Mouse (Mus musculus): ENCODE results near the gene Gnl3l. TPM values are rescaled to one million over a fixed set of nuclear protein-coding genes. Genes with fewer than 3 reads are reported as not detected.
A peak's percentile ranks its signal among the peaks of the same experiment; 100 is the strongest.

Gnl3l gene
- polyA plus RNA-seq (2014; fragmentation: Nextera tagmentation; extraction: Ambion mirVana), result 23.5 and 24.1 TPM in 2 replicates

- Histone ChIP-seq H3K9me3 (ENCODE audit: control insufficient read depth, low read length) (no peaks in the 10 kb centered on the region), H3K36me3 (ENCODE audit: control insufficient read depth, insufficient read depth, low read length) (peaks cover 16% of the 10 kb centered on the region), H3K4me3 (ENCODE audit: control insufficient read depth in 1 of 2, insufficient read depth in 1 of 2, low read depth in 1 of 2, low read length in 2 of 2) (peak within 1 kb of the TSS; percentile 50 to 65), H3K9ac (ENCODE audit: low read length) (peak within 1 kb of the TSS; percentile 62), H3K27me3 (ENCODE audit: control insufficient read depth, insufficient read depth, low read length) (no peaks in the 10 kb centered on the region), H3K4me2 (ENCODE audit: low read length) (peak within 1 kb of the TSS; percentile 63), H3K4me1 (ENCODE audit: control insufficient read depth in 2 of 2, insufficient read depth in 2 of 2, low read length in 2 of 2) (peaks cover 0 to 4% of the 10 kb centered on the region in 2 experiments; a peak in 2 of 4 replicates), H3K27ac (replicated peaks in 1 of 2; ENCODE audit: control insufficient read depth in 1 of 2, insufficient read depth in 1 of 2, low read depth in 2 of 2, low read length in 2 of 2) (peak within 1 kb of the TSS; percentile 75 to 88)
- ATAC-seq (ENCODE audit: insufficient number of reproducible peaks, insufficient read depth, low FRiP score, low read depth), result peak; percentile 93
- 20% methylated on average over 43 of the region's 43 CpGs for WGBS
Measured at GRCm38 (mm10) chrX:151016938-151017877, at the start of gene Gnl3l. Gene Gnl3l, minus strand, starts transcription at chrX:151017322.

GRCm38 (mm10) chrX:151066071-151066666, 49.0 kb upstream of the Gnl3l start:
- ATAC-seq (ENCODE audit: insufficient number of reproducible peaks, insufficient read depth, low FRiP score, low read depth), result no peak
- no peaks in the 10 kb centered on the region for H3K9me3 ChIP-seq (ENCODE audit: control insufficient read depth, low read length)
- H3K36me3 ChIP-seq (ENCODE audit: control insufficient read depth, insufficient read depth, low read length), result peaks cover 37% of the 10 kb centered on the region
- no peak overlapping the region for H3K4me3 ChIP-seq (ENCODE audit: control insufficient read depth in 1 of 2, insufficient read depth in 1 of 2, low read depth in 1 of 2, low read length in 2 of 2)
- H3K9ac ChIP-seq (ENCODE audit: low read length), result no peak overlapping the region
- H3K27me3 ChIP-seq (ENCODE audit: control insufficient read depth, insufficient read depth, low read length), result no peaks in the 10 kb centered on the region
- H3K4me1 ChIP-seq (ENCODE audit: control insufficient read depth in 2 of 2, insufficient read depth in 2 of 2, low read length in 2 of 2), result no peaks in the 10 kb centered on the region
- H3K4me2 ChIP-seq (ENCODE audit: low read length), result no peak overlapping the region
- no peak overlapping the region for H3K27ac ChIP-seq (replicated peaks in 1 of 2; ENCODE audit: control insufficient read depth in 1 of 2, insufficient read depth in 1 of 2, low read depth in 2 of 2, low read length in 2 of 2)
- WGBS, result 85% methylated on average over 7 of the region's 7 CpGs

DNA sequence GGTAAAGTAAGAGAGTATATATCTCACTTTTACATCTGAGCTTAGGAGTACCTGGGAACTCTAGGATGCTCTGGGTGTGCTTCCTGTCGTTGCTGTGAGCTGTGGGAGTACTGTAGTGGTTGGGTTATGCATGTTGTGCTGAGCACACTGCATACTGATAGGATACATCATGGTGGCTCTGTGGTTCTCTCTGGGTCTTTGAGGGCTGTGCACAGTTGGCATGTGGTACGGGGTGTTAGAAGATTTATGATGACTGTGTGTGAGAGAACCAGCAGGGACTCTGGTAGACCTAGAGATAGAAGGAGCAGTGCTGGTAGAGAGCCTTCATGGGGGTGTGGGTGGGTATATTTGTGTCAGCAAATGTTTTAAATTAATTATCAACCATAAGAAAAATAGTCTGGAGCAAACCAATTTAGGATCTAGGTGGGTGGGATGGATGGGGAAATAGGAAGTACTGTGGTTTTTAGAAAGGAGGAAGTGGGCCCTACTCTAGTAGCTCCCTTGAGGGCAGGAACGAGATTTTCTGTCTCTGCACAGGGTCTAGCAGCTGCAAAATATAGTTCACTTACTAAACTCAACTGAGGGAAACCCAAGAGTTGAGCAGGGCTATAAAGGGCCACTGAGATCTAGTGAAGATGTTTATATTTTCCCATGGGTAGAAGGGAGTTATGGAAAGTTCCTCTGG, 44.6 kb upstream of the Gnl3l start:
- no peak overlapping the region for H3K9ac ChIP-seq (ENCODE audit: low read length)
- WGBS, result 56% methylated on average over 3 of the region's 3 CpGs
- no peak overlapping the region for H3K4me2 ChIP-seq (ENCODE audit: low read length)
- H3K27ac ChIP-seq (replicated peaks in 1 of 2; ENCODE audit: control insufficient read depth in 1 of 2, insufficient read depth in 1 of 2, low read depth in 2 of 2, low read length in 2 of 2), result no peak overlapping the region
- ATAC-seq (ENCODE audit: insufficient number of reproducible peaks, insufficient read depth, low FRiP score, low read depth), result no peak
- no peaks in the 10 kb centered on the region for H3K9me3 ChIP-seq (ENCODE audit: control insufficient read depth, low read length)
- H3K27me3 ChIP-seq (ENCODE audit: control insufficient read depth, insufficient read depth, low read length), result no peaks in the 10 kb centered on the region
- peaks cover 8% of the 10 kb centered on the region; the same call in 1 of the 2 replicates for H3K36me3 ChIP-seq (ENCODE audit: control insufficient read depth, insufficient read depth, low read length)
- H3K4me3 ChIP-seq (ENCODE audit: control insufficient read depth in 1 of 2, insufficient read depth in 1 of 2, low read depth in 1 of 2, low read length in 2 of 2), result no peak overlapping the region
- H3K4me1 ChIP-seq (ENCODE audit: control insufficient read depth in 2 of 2, insufficient read depth in 2 of 2, low read length in 2 of 2), result no peaks in the 10 kb centered on the region; a peak in 1 of 4 replicates

- Histone ChIP-seq H3K4me1 (ENCODE audit: control insufficient read depth in 2 of 2, insufficient read depth in 2 of 2, low read length in 2 of 2) (peaks cover 2 to 4% of the 10 kb centered on the region in 2 experiments; a peak in 1 of 4 replicates), H3K27me3 (ENCODE audit: control insufficient read depth, insufficient read depth, low read length) (no peaks in the 10 kb centered on the region), H3K36me3 (ENCODE audit: control insufficient read depth, insufficient read depth, low read length) (peaks cover 5% of the 10 kb centered on the region; the same call in 1 of the 2 replicates), H3K4me2 (ENCODE audit: low read length) (no peak overlapping the region), H3K9me3 (ENCODE audit: control insufficient read depth, low read length) (no peaks in the 10 kb centered on the region), H3K9ac (ENCODE audit: low read length) (no peak overlapping the region), H3K4me3 (ENCODE audit: control insufficient read depth in 1 of 2, insufficient read depth in 1 of 2, low read depth in 1 of 2, low read length in 2 of 2) (no peak overlapping the region), H3K27ac (replicated peaks in 1 of 2; ENCODE audit: control insufficient read depth in 1 of 2, insufficient read depth in 1 of 2, low read depth in 2 of 2, low read length in 2 of 2) (no peak overlapping the region)
- ATAC-seq (ENCODE audit: insufficient number of reproducible peaks, insufficient read depth, low FRiP score, low read depth), result no peak
- 73% methylated on average over 1 of the region's 1 CpGs for WGBS
Measured at GRCm38 (mm10) chrX:151059346-151059745, 42.2 kb upstream of the Gnl3l start.

DNA sequence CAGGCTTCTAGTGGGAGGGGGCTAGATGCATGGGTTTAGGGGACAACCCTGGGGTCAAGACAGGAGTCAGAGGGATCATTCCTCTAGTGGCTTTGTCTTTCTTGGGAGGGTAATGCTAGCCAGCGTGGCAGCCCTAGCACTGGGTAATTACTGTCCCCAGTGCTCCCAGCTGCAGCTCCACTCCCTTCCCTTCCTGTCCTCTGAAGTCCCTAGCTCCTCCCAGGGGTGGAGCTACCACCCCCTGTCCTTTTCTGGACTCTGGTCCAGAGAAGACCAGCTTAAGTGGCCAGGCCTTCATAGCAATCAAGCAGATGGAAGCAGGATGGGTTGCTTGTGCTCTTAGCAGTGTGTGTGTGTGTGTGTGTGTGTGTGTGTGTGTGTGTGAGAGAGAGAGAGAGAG, 38.4 kb upstream of the Gnl3l start:
- peaks cover 10 to 13% of the 10 kb centered on the region in 2 experiments; a peak in 2 of 4 replicates for H3K4me1 ChIP-seq (ENCODE audit: control insufficient read depth in 2 of 2, insufficient read depth in 2 of 2, low read length in 2 of 2)
- no peak overlapping the region for H3K4me2 ChIP-seq (ENCODE audit: low read length)
- no peak overlapping the region for H3K27ac ChIP-seq (replicated peaks in 1 of 2; ENCODE audit: control insufficient read depth in 1 of 2, insufficient read depth in 1 of 2, low read depth in 2 of 2, low read length in 2 of 2)
- H3K9me3 ChIP-seq (ENCODE audit: control insufficient read depth, low read length), result no peaks in the 10 kb centered on the region
- ATAC-seq (ENCODE audit: insufficient number of reproducible peaks, insufficient read depth, low FRiP score, low read depth), result peak; percentile 68; the same call in 1 of the 2 replicates
- H3K36me3 ChIP-seq (ENCODE audit: control insufficient read depth, insufficient read depth, low read length), result peaks cover 5% of the 10 kb centered on the region; the same call in 1 of the 2 replicates
- 17% methylated on average over 1 of the region's 1 CpGs for WGBS
- no peak overlapping the region for H3K9ac ChIP-seq (ENCODE audit: low read length)
- no peak overlapping the region for H3K4me3 ChIP-seq (ENCODE audit: control insufficient read depth in 1 of 2, insufficient read depth in 1 of 2, low read depth in 1 of 2, low read length in 2 of 2)
- H3K27me3 ChIP-seq (ENCODE audit: control insufficient read depth, insufficient read depth, low read length), result no peaks in the 10 kb centered on the region

DNA sequence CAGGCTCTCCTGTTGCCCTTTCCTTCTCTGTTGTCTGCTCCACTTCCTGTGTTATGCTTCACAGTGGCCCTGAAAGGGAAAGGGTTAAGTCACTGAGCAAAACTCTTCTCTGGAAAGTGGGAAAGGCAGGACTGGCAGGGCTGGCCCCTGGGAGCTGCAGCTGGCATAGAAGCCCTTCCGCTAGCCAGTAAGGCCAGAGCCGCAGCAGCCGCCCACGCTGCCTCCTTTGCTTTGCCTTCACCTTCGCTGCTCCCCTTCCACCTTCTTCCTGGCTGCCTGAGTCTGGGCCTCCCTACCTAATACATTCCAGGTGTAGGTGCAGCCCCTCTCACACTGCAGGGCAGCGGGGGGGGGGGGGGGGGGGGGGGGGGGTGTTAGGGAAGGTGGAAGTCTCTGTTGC, 37.4 kb upstream of the Gnl3l start:
- Histone ChIP-seq H3K9ac (ENCODE audit: low read length) (peak overlapping the region; percentile 11; the same call in 1 of the 2 replicates), H3K27ac (replicated peaks in 1 of 2; ENCODE audit: control insufficient read depth in 1 of 2, insufficient read depth in 1 of 2, low read depth in 2 of 2, low read length in 2 of 2) (peak overlapping the region in 1 of 2 experiments; percentile 61; a peak in 1 of 4 replicates), H3K4me1 (ENCODE audit: control insufficient read depth in 2 of 2, insufficient read depth in 2 of 2, low read length in 2 of 2) (peaks cover 10 to 13% of the 10 kb centered on the region in 2 experiments; a peak in 2 of 4 replicates), H3K36me3 (ENCODE audit: control insufficient read depth, insufficient read depth, low read length) (peaks cover 5% of the 10 kb centered on the region; the same call in 1 of the 2 replicates), H3K9me3 (ENCODE audit: control insufficient read depth, low read length) (no peaks in the 10 kb centered on the region), H3K27me3 (ENCODE audit: control insufficient read depth, insufficient read depth, low read length) (no peaks in the 10 kb centered on the region), H3K4me2 (ENCODE audit: low read length) (peak overlapping the region; percentile 12; the same call in 1 of the 2 replicates), H3K4me3 (ENCODE audit: control insufficient read depth in 1 of 2, insufficient read depth in 1 of 2, low read depth in 1 of 2, low read length in 2 of 2) (no peak overlapping the region)
- 58% methylated on average over 6 of the region's 6 CpGs for WGBS
- no peak for ATAC-seq (ENCODE audit: insufficient number of reproducible peaks, insufficient read depth, low FRiP score, low read depth)

DNA sequence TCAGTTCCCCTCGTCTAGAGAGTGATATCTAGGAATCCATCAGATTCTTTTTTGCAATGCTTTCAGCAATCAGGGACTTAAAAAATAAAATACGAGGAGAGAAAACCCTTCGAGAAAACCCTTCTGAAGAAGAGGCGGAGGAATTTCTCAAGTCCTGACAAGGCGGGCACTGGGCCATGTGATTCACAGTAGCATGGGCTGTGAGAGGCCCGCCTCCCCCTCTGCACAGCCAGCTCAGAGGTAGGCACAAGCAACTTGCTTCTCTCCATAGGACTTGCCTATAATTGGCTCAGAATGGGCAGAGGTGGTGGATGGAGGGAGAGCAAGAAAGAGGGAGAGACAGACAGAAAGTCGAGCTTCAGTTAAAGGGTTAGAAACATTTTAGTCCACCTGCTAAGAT, 33.2 kb upstream of the Gnl3l start:
- WGBS, result 73% methylated on average over 7 of the region's 7 CpGs
- Histone ChIP-seq H3K27me3 (ENCODE audit: control insufficient read depth, insufficient read depth, low read length) (no peaks in the 10 kb centered on the region), H3K36me3 (ENCODE audit: control insufficient read depth, insufficient read depth, low read length) (no peaks in the 10 kb centered on the region), H3K9ac (ENCODE audit: low read length) (no peak overlapping the region), H3K9me3 (ENCODE audit: control insufficient read depth, low read length) (no peaks in the 10 kb centered on the region), H3K4me3 (ENCODE audit: control insufficient read depth in 1 of 2, insufficient read depth in 1 of 2, low read depth in 1 of 2, low read length in 2 of 2) (no peak overlapping the region), H3K4me2 (ENCODE audit: low read length) (no peak overlapping the region), H3K4me1 (ENCODE audit: control insufficient read depth in 2 of 2, insufficient read depth in 2 of 2, low read length in 2 of 2) (peaks cover 14 to 20% of the 10 kb centered on the region in 2 experiments), H3K27ac (replicated peaks in 1 of 2; ENCODE audit: control insufficient read depth in 1 of 2, insufficient read depth in 1 of 2, low read depth in 2 of 2, low read length in 2 of 2) (no peak overlapping the region)
- ATAC-seq (ENCODE audit: insufficient number of reproducible peaks, insufficient read depth, low FRiP score, low read depth), result no peak
